Mouse (Mus musculus) colon, adult 2 months (tissue): ENCODE data around the gene Hmgcr. TPM values are rescaled to one million over a fixed set of nuclear protein-coding genes. Genes with fewer than 3 reads are reported as not detected.

ENCODE experiments used
- polyA plus RNA-seq: library from polyadenylated mRNA; depleted of rRNA; stranded (reverse); fragments of >200 nt; gene quantifications from 2 replicates; pipeline ENCODE4 v1.2.3, GENCODE M21; 2012; rRNA removed

Gene Hmgcr
- 21.0 and 23.3 TPM in 2 replicates for polyA plus RNA-seq

GRCm38 (mm10) chr13:96670406-96671077 lies at the start of gene Hmgcr:
Hmgcr (minus strand) TSS chr13:96670936.

Other genes with a start within 250 kb of the Hmgcr start
- gene Ankdd1b, start 199.7 kb downstream of the Hmgcr start, polyA plus RNA-seq, result 1.8 and 3.6 TPM in 2 replicates
- not detected in 2 replicates for gene Gm17622, start 180.2 kb downstream of the Hmgcr start, polyA plus RNA-seq
- 1.1 and 1.2 TPM in 2 replicates for gene Polk, start 128.4 kb downstream of the Hmgcr start, polyA plus RNA-seq
- gene Col4a3bp, start 128.3 kb downstream of the Hmgcr start, polyA plus RNA-seq, result 14.7 and 21.7 TPM in 2 replicates
- not detected in 2 replicates for gene Ankrd31, start 77.3 kb upstream of the Hmgcr start, polyA plus RNA-seq